Mouse (Mus musculus) gastrocnemius, postnatal 14 days (tissue): ENCODE data around the gene Zfp653. TPM values are rescaled to one million over a fixed set of nuclear protein-coding genes. Genes with fewer than 3 reads are reported as not detected.
A peak's percentile ranks its signal among the peaks of the same experiment; 100 is the strongest.

Source experiments
- DNase-seq: peaks from one replicate; pipeline ENCODE4 v3.0.0; 2021; ENCODE audit warnings: mixed read lengths
- intact Hi-C: fragments of 180-260 bp; cut with DNase I; formaldehyde crosslinking; loops from one replicate; pipeline ENCODE4 v1.15.1; 2025; ENCODE audit warnings: low total_unique reads
- long read RNA-seq, 2 experiments: library from polyadenylated mRNA; stranded (forward); transcript quantifications; one replicate each; pipeline ENCODE4 v2.0.0; 2021
- total RNA-seq, 2 experiments: library from RNA; stranded (reverse); gene quantifications; 2 replicates each; pipeline ENCODE4 v1.2.3; 2021

Gene Zfp653
- total RNA-seq = 1 to 10 TPM; 2.6 to 3.2 TPM
- long read RNA-seq, experiment 1, partial matches to known transcripts = 1 of 4 reads
- long read RNA-seq, experiment 1, other reads (novel, unspliced or antisense) = 0 of 4 reads
- long read RNA-seq, experiment 2, partial matches to known transcripts = 1 of 3 reads
- long read RNA-seq, experiment 2, other reads (novel, unspliced or antisense) = 1 of 3 reads

- intact Hi-C loops = no loop called here
- peak; percentile 98 for DNase-seq
These were observed at the start of gene Zfp653, which contains the start of gene Gm49318 for GRCm38 (mm10) chr9:22070791-22071573. Gene Zfp653 (minus strand): TSS chr9:22071376. Gene Gm49318 (minus strand): TSS chr9:22071259.

GRCm38 (mm10) chr9:22119543-22119942, 48.4 kb upstream of the Zfp653 start:
- intact Hi-C loops = no loop called here
- DNase-seq = no peak

- DNase-seq = no peak
- intact Hi-C loops = no loop called here
These were observed 46.7 kb upstream of the Zfp653 start for GRCm38 (mm10) chr9:22117754-22118456.

- intact Hi-C loops = no loop called here
- DNase-seq = peak; percentile 91
These were observed 45.7 kb upstream of the Zfp653 start, which contains the start of gene Elof1 for GRCm38 (mm10) chr9:22116740-22117426. Gene Elof1 (minus strand): TSS chr9:22117172.

GRCm38 (mm10) chr9:22116086-22116485, 44.9 kb upstream of the Zfp653 start:
- DNase-seq = no peak
- intact Hi-C loops = no loop called here

GRCm38 (mm10) chr9:22115635-22116034, 44.5 kb upstream of the Zfp653 start:
- intact Hi-C loops = no loop called here
- no peak for DNase-seq

GRCm38 (mm10) chr9:22108194-22108593, 37.0 kb upstream of the Zfp653 start:
- intact Hi-C loops = no loop called here
- DNase-seq = no peak

- intact Hi-C loops = no loop called here
- no peak for DNase-seq
These were observed 28.7 kb upstream of the Zfp653 start for GRCm38 (mm10) chr9:22099922-22100321.

- intact Hi-C loops = no loop called here
- DNase-seq = peak; percentile 27
These were observed 28.0 kb upstream of the Zfp653 start, which contains the start of gene Cnn1 for GRCm38 (mm10) chr9:22098993-22099696. Gene Cnn1 (plus strand): TSS chr9:22099216.

- intact Hi-C loops = no loop called here
These were observed 24.7 kb upstream of the Zfp653 start for GRCm38 (mm10) chr9:22095854-22096307.

GRCm38 (mm10) chr9:22092746-22093145, 21.6 kb upstream of the Zfp653 start:
- intact Hi-C loops = no loop called here
- DNase-seq = no peak

More at GRCm38 (mm10) chr9:22095854-22096307, 24.7 kb upstream of the Zfp653 start:
- peak; percentile 85 for DNase-seq

GRCm38 (mm10) chr9:22089986-22090385, 18.8 kb upstream of the Zfp653 start:
- intact Hi-C loops = no loop called here
- DNase-seq = no peak

GRCm38 (mm10) chr9:22089281-22089680, 18.1 kb upstream of the Zfp653 start:
- intact Hi-C loops = no loop called here
- no peak for DNase-seq

- intact Hi-C loops = no loop called here
These were observed 15.9 kb upstream of the Zfp653 start for GRCm38 (mm10) chr9:22087034-22087618.

GRCm38 (mm10) chr9:22086012-22086411, 14.8 kb upstream of the Zfp653 start:
- intact Hi-C loops = no loop called here
- DNase-seq = no peak

More at GRCm38 (mm10) chr9:22087034-22087618, 15.9 kb upstream of the Zfp653 start:
- DNase-seq = no peak

- intact Hi-C loops = no loop called here
- DNase-seq = peak; percentile 89
These were observed 14.1 kb upstream of the Zfp653 start, which contains the start of gene Ecsit for GRCm38 (mm10) chr9:22085022-22085834. Gene Ecsit (minus strand): TSS chr9:22085438.

- intact Hi-C loops = no loop called here
- no peak for DNase-seq
These were observed 13.5 kb upstream of the Zfp653 start for GRCm38 (mm10) chr9:22084667-22085021.

GRCm38 (mm10) chr9:22076223-22076622, 5.0 kb upstream of the Zfp653 start:
- DNase-seq = no peak
- intact Hi-C loops = no loop called here
